24 mouse cellular contexts compared by ENCODE assay signal in genomic region chr19:16086581-16086980, GRCm38 (mm10). TPM values are rescaled to one million over a fixed set of nuclear protein-coding genes. Genes with fewer than 3 reads are reported as not detected.
DNase-seq lines count a peak whose midpoint lies in the region; ATAC-seq and TF ChIP-seq lines count a peak whose summit lies in the region.
"Had no signal": no experiment of that assay in that cellular context is flagged by ENCODE, and none has a peak within 500 bp of the region (broad histone marks: within the 10 kb centered on the region; RNA-seq: fewer than 3 reads in every experiment).

No protein-coding gene starts in this region.

- H3K4me3 ChIP-seq in bone marrow macrophage, adult 2 months (ENCODE audit: insufficient read depth, low read length), result no peak overlapping the region
- H3K4me3 ChIP-seq in macrophage (ENCODE audit: inconsistent target), result no peak overlapping the region
- no peak overlapping the region for H3K4me3 ChIP-seq in neural tube, embryonic 15.5 days (replicated peaks)
- H3K4me3 ChIP-seq in forebrain, embryonic 16.5 days (replicated peaks; ENCODE audit: low read length), result no peak overlapping the region
- H3K4me3 ChIP-seq: embryonic facial prominence, embryonic 12.5 days; forebrain, embryonic 12.5 days; heart, embryonic 10.5 days had no signal

- H3K79me2 ChIP-seq in macrophage (ENCODE audit: inconsistent target), result no peaks in the 10 kb centered on the region

- DNase-seq in B cell, adult 2 months, result peak; percentile 7 to 11
- peak; percentile 27 for DNase-seq in splenic B cell, adult 2 months (ENCODE audit: low read depth, low spot score)
- DNase-seq in embryo, embryonic 10.5 days (ENCODE audit: low spot score), result no peak
- DNase-seq: adrenal gland, adult 8-10 months; adrenal gland, postnatal 36 days; cerebellum, adult 11-12 months; cerebellum, adult 9-10 months; cerebellum, postnatal 36 days; embryo, embryonic 11 days; forebrain, postnatal 0 days; gastrocnemius, postnatal 14 days; heart, adult 18-20 months; heart, postnatal 10 days; kidney, adult 2 months had no signal

- H3K4me1 ChIP-seq in bone marrow macrophage, adult 2 months (ENCODE audit: control insufficient read depth, insufficient read depth, low read length), result peaks cover 29% of the 10 kb centered on the region
- H3K4me1 ChIP-seq in neural tube, embryonic 15.5 days, result no peaks in the 10 kb centered on the region
- H3K4me1 ChIP-seq in forebrain, embryonic 16.5 days (replicated peaks; ENCODE audit: control insufficient read depth, insufficient read depth, low read length), result no peaks in the 10 kb centered on the region
- H3K4me1 ChIP-seq: embryonic facial prominence, embryonic 12.5 days; forebrain, embryonic 12.5 days; heart, embryonic 10.5 days had no signal

- H3K4me2 ChIP-seq in neural tube, embryonic 15.5 days, result no peak overlapping the region
- no peak overlapping the region for H3K4me2 ChIP-seq in forebrain, embryonic 16.5 days (ENCODE audit: low read length)
- H3K4me2 ChIP-seq: embryonic facial prominence, embryonic 12.5 days; forebrain, embryonic 12.5 days; hindbrain, embryonic 14.5 days had no signal

- no peak for TF ChIP-seq CTCF in bone marrow macrophage, adult 2 months (IDR thresholded peaks at IDR 0.05; ENCODE audit: low read depth, low read length)

- no peaks in the 10 kb centered on the region for H3K9me3 ChIP-seq in neural tube, embryonic 15.5 days (replicated peaks)
- no peaks in the 10 kb centered on the region for H3K9me3 ChIP-seq in forebrain, embryonic 16.5 days (ENCODE audit: control insufficient read depth, low read length)
- H3K9me3 ChIP-seq: embryonic facial prominence, embryonic 12.5 days; forebrain, embryonic 12.5 days; G1E; heart, embryonic 10.5 days had no signal

- no peaks in the 10 kb centered on the region for H3K36me3 ChIP-seq in macrophage (ENCODE audit: inconsistent target)
- H3K36me3 ChIP-seq in splenic B cell, adult 2 months (ENCODE audit: control insufficient read depth, insufficient read depth, low read length, poor library complexity, severe bottlenecking), result no peaks in the 10 kb centered on the region
- H3K36me3 ChIP-seq in neural tube, embryonic 15.5 days, result no peaks in the 10 kb centered on the region
- no peaks in the 10 kb centered on the region for H3K36me3 ChIP-seq in forebrain, embryonic 16.5 days (ENCODE audit: control insufficient read depth, insufficient read depth)
- H3K36me3 ChIP-seq: embryonic facial prominence, embryonic 12.5 days; forebrain, embryonic 12.5 days; G1E; heart, embryonic 10.5 days had no signal

- H3K27ac ChIP-seq in bone marrow macrophage, adult 2 months (ENCODE audit: insufficient read depth, low read depth, low read length), result peak overlapping the region; percentile 93
- H3K27ac ChIP-seq in macrophage, result peak overlapping the region; percentile 77
- H3K27ac ChIP-seq in neural tube, embryonic 15.5 days (replicated peaks), result no peak overlapping the region
- H3K27ac ChIP-seq in forebrain, embryonic 16.5 days (ENCODE audit: low read length), result no peak overlapping the region
- H3K27ac ChIP-seq: embryonic facial prominence, embryonic 12.5 days; forebrain, embryonic 12.5 days; heart, embryonic 10.5 days; hindbrain, embryonic 14.5 days had no signal

- no peak for TF ChIP-seq POLR2A in bone marrow macrophage, adult 2 months (IDR thresholded peaks at IDR 0.05; ENCODE audit: borderline replicate concordance, low read depth, low read length)

- no peak for ATAC-seq in neural tube, embryonic 15.5 days (ENCODE audit: low FRiP score)
- ATAC-seq in forebrain, embryonic 16.5 days, result no peak
- ATAC-seq: forebrain, postnatal 0 days; intestine, embryonic 16.5 days had no signal

- H3K9ac ChIP-seq in neural tube, embryonic 15.5 days (replicated peaks), result no peak overlapping the region
- H3K9ac ChIP-seq in forebrain, embryonic 16.5 days (replicated peaks; ENCODE audit: low read depth, low read length), result no peak overlapping the region
- H3K9ac ChIP-seq: embryonic facial prominence, embryonic 12.5 days; forebrain, embryonic 12.5 days; forebrain, postnatal 0 days; hindbrain, embryonic 14.5 days had no signal

- no peaks in the 10 kb centered on the region for H3K27me3 ChIP-seq in splenic B cell, adult 2 months (ENCODE audit: control insufficient read depth, insufficient read depth, low read length, poor library complexity, severe bottlenecking)
- H3K27me3 ChIP-seq in neural tube, embryonic 15.5 days (replicated peaks), result no peaks in the 10 kb centered on the region
- no peaks in the 10 kb centered on the region for H3K27me3 ChIP-seq in forebrain, embryonic 16.5 days (replicated peaks; ENCODE audit: control insufficient read depth, insufficient read depth, low read length)
- H3K27me3 ChIP-seq: embryonic facial prominence, embryonic 12.5 days; forebrain, embryonic 12.5 days had no signal

RNA-seq across cellular contexts. Expression of gene Gnaq, which starts 46.0 kb away (rescaled TPM):
- 86.9 and 96.5 TPM in 2 replicates for polyA plus RNA-seq in bone marrow macrophage, adult 2 months (2012; ENCODE audit: insufficient read depth, insufficient read length, missing spikeins)
- 100 to 1,000 TPM; 111 to 223 (median 174) TPM for total RNA-seq in macrophage (2018; cell fraction: chromatin; rRNA removed)
- 10 to 100 TPM; 39.0 to 96.9 (median 65.1) TPM for total RNA-seq in macrophage (2018; cell fraction: cytosol; rRNA removed)
- total RNA-seq in macrophage (2018; cell fraction: nucleus; rRNA removed), result 100 to 1,000 TPM in 25 of 26 experiments, 10 to 100 TPM in 1; 94.4 to 285 (median 144) TPM
- polyA plus RNA-seq in macrophage (2018), result 52.0 to 78.9 TPM (median 60.5 TPM) in 3 replicates
- 98.0 and 110 TPM in 2 replicates for polyA plus RNA-seq in neural tube, embryonic 15.5 days (2015; fragmentation: Nextera tagmentation; extraction: Ambion mirVana)
- polyA plus RNA-seq in forebrain, embryonic 16.5 days (2015; fragmentation: Nextera tagmentation; extraction: Ambion mirVana), result 105 and 122 TPM in 2 replicates
- polyA plus RNA-seq: G1E had no signal

Comparison
In these comparisons a context has a peak if more than half of its experiments do, and no peak if none do; other contexts are left out.
1. H3K27ac ChIP-seq: peak in bone marrow macrophage, adult 2 months (single experiment) and macrophage (single experiment); none in neural tube, embryonic 15.5 days (single experiment) and forebrain, embryonic 16.5 days (single experiment).